Mouse (Mus musculus) macrophage (primary cell): ENCODE results near the gene Capn7. TPM values are rescaled to one million over a fixed set of nuclear protein-coding genes. Genes with fewer than 3 reads are reported as not detected.

Experiments used
- H3K27ac ChIP-seq: fragments of 350-480 bp; formaldehyde crosslinking; 2 replicates; pipeline ENCODE4 v1.9.0; 2021
- H3K36me3 ChIP-seq: fragments of 350-480 bp; formaldehyde crosslinking; 2 replicates; pipeline ENCODE4 v1.9.0; 2021; ENCODE audit errors: inconsistent target
- H3K4me3 ChIP-seq: fragments of 350-480 bp; formaldehyde crosslinking; 2 replicates; pipeline ENCODE4 v1.9.0; 2021; ENCODE audit errors: inconsistent target
- H3K79me2 ChIP-seq: fragments of 350-480 bp; formaldehyde crosslinking; 2 replicates; pipeline ENCODE4 v1.9.0; 2021; ENCODE audit errors: inconsistent target
- WGBS: methylation state at CpG from one replicate; pipeline ENCODE4 v1.1.7; 2026; ENCODE audit warnings: inconsistent platforms; ENCODE audit not compliant: missing documents; 5-methylcytosine and 5-hydroxymethylcytosine counted together
- polyA plus RNA-seq: library from polyadenylated mRNA; stranded (reverse); fragments of 250-400 nt; gene quantifications from 3 replicates; pipeline ENCODE4 v1.2.4, GENCODE M21; 2018; ENCODE audit warnings: inconsistent platforms
- total RNA-seq, 78 experiments: library from RNA; depleted of rRNA; stranded (reverse); fragments of 250-400 nt; gene quantifications; 1 replicate in 9 of 78; 2 replicates in 24 of 78; 3 replicates in 43 of 78; 4 replicates in 2 of 78; pipeline ENCODE4 v1.2.4; 2018; ENCODE audit warnings: inconsistent platforms in 56 of 78

The Capn7 gene
- total RNA-seq (2018; cell fraction: chromatin; rRNA removed) = 100 to 1,000 TPM in 5 of 26 experiments, 10 to 100 TPM in 21; 59.3 to 111 (median 86.1) TPM
- total RNA-seq (2018; cell fraction: cytosol; rRNA removed) = 10 to 100 TPM; 22.3 to 42.5 (median 29.8) TPM
- 10 to 100 TPM; 37.4 to 97.5 (median 56.2) TPM for total RNA-seq (2018; cell fraction: nucleus; rRNA removed)
- polyA plus RNA-seq = 31.0 to 52.6 TPM (median 34.4 TPM) in 3 replicates

GRCm38 (mm10) chr14:31336369-31337155 lies at the start of gene Capn7:
Gene Capn7, plus strand, starts transcription at chr14:31336638.
- Histone ChIP-seq H3K27ac (0 out of 2 replicates have a peak within 1 kb of the TSS, but pooled peaks have one; percentile 21), H3K4me3 (peak within 1 kb of the TSS; percentile 81), H3K36me3 (peaks cover 7% of the 10 kb centered on the region; the same call in 1 of the 2 replicates), H3K79me2 (peaks cover 47% of the 10 kb centered on the region)
- WGBS = under 1% methylated on average over 70 of the region's 78 CpGs

- Histone ChIP-seq H3K36me3 (no peaks in the 10 kb centered on the region), H3K4me3 (no peak overlapping the region), H3K27ac (no peak overlapping the region), H3K79me2 (no peaks in the 10 kb centered on the region)
- WGBS = 35% methylated on average over 3 of the region's 3 CpGs
These were observed 23.2 kb upstream of the Capn7 start for GRCm38 (mm10) chr14:31313192-31313591.

DNA sequence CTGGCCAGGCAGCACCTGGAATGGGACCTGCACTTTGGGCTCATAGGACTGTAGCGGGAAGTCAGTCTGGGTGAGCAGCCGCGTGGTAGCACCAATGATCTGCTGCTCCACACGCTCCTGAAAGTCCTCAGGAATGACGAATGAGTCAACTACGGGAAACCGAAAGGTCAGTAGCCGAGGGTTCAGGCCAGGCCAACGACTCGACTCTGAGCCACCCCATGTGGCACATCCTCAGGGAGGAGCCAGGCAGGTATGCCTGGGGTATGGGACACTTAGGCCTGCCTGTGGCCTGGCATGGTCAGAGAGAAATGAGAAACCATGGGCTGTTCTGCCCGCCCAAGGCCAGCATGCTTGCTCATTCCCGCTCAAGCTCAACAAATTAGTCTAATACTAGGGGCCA lies 19.8 kb upstream of the Capn7 start:
- 91% methylated on average over 12 of the region's 12 CpGs for WGBS
- H3K27ac ChIP-seq = no peak overlapping the region
- no peaks in the 10 kb centered on the region for H3K79me2 ChIP-seq
- no peak overlapping the region for H3K4me3 ChIP-seq
- no peaks in the 10 kb centered on the region for H3K36me3 ChIP-seq

GRCm38 (mm10) chr14:31317754-31318153 lies 18.7 kb upstream of the Capn7 start:
- Histone ChIP-seq H3K36me3 (no peaks in the 10 kb centered on the region), H3K27ac (no peak overlapping the region), H3K4me3 (no peak overlapping the region), H3K79me2 (no peaks in the 10 kb centered on the region)
- 87% methylated on average over 3 of the region's 3 CpGs for WGBS

DNA sequence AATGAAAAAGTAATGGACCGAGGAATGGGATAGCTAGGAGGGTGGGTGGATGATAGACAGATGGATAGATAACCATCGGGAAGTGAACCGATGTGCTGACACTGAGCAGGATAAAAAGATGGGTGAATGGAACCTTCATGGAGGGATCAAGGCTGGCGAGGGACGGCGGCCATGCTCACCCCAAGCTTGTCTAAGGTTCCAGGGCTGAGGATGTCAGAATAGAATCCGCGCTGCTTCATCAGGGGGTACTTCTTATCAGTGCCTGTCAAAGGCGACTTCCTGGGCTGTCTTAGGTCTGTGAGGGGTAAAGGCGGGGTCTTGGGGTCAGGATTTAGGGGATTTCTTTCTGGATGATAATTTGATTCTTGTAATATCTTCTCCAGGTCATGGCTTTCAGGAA lies 16.9 kb upstream of the Capn7 start:
- WGBS = 93% methylated on average over 10 of the region's 10 CpGs
- Histone ChIP-seq H3K79me2 (no peaks in the 10 kb centered on the region), H3K4me3 (no peak overlapping the region), H3K27ac (no peak overlapping the region), H3K36me3 (no peaks in the 10 kb centered on the region)

DNA sequence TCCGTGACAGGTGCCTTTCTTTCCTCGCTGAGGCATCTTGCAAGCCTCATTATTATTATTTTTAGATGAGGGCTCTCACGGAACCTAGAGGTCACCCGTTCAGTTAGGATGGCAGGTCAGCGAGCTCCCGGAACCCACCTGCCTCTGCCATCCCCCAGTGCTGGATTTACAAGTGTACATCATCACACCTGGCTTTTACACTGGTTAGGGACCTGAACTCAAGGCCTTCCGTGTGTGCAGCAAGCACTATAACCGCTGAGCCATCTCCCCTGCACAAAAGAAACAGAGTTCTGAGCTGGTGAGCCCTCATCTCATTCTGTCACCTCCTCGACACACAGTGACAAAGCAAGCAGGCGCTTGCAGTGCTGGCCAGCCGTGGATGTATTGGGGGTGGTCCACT lies 15.3 kb upstream of the Capn7 start:
- no peaks in the 10 kb centered on the region for H3K36me3 ChIP-seq
- no peak overlapping the region for H3K4me3 ChIP-seq
- 96% methylated on average over 11 of the region's 11 CpGs for WGBS
- no peaks in the 10 kb centered on the region for H3K79me2 ChIP-seq
- H3K27ac ChIP-seq = no peak overlapping the region

- Histone ChIP-seq H3K27ac (no peak overlapping the region), H3K4me3 (no peak overlapping the region), H3K79me2 (no peaks in the 10 kb centered on the region), H3K36me3 (no peaks in the 10 kb centered on the region)
- 92% methylated on average over 3 of the region's 3 CpGs for WGBS
These were observed 14.2 kb upstream of the Capn7 start for GRCm38 (mm10) chr14:31322191-31322590.

DNA sequence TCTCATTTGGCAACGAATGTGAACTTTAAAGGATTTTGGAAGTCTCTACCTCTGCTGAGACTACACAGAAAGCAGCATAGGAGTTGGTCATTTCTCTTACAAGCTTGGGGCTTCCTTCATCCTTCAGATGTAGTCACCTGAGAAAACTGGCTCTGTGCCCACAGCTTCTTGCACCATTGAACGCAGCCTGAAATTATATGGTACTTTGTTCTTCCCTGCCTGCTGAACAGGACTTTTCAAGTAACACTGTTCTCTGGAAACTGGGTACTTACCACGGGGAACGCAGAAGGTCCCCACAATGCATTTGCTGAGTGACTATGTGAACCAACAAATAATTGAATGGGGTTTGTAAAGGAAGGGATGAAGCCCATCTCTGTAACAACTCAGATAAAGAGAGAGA lies 13.2 kb upstream of the Capn7 start:
- WGBS = 60% methylated on average over 4 of the region's 4 CpGs
- H3K36me3 ChIP-seq = no peaks in the 10 kb centered on the region
- no peak overlapping the region for H3K27ac ChIP-seq
- peak overlapping the region; percentile 26 for H3K4me3 ChIP-seq
- H3K79me2 ChIP-seq = no peaks in the 10 kb centered on the region

DNA sequence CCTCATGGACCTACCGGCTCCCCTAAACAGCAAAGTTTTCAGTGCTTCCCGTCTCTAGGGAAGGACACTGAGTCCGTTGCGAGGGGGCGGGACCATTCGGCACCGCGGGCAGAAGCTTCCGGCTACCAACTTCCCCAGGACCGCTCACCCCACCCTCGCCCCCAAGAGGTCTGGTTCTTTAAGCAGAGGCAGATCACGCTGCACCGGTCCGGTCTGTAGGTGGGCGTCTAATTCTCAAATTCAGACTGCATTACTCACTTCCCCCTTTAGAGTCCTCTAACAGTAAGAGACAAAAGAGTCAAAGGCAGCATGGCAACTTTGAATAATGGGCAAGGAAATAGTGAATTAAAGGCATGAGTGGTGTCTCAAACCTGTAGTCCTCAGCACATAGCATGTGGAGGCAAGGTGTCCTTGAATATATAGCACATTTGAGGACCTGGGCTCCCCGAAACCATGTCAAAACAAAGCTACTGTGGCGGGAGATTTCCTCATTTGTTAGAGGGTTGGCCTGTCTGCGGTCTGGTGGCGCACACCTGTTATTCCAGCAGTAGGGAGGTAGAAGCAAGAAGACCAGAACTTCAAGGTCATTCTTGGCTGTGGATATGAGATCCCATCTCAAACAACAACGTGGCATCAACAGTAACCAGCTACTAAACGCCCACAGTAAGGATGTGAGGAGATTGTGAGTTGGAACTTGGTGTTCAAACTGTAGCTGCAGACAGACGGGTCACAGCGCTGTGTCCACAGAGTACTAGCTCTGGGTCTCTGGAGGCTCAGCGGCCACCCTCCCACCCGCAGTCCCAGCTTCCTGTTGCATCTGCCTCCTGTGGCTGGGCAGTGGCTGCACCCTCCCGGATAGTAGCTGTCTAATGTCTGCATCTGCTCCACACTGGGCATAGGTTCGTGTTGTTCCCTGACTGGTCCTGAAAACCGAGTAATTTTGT lies 12.3 kb upstream of the Capn7 start, which contains the start of gene Dnah1:
Dnah1 (minus strand) TSS at position 48 of the 944 bp plus-strand sequence.
- H3K4me3 ChIP-seq = peak within 1 kb of the TSS; percentile 26
- no peaks in the 10 kb centered on the region for H3K36me3 ChIP-seq
- no peaks in the 10 kb centered on the region for H3K79me2 ChIP-seq
- H3K27ac ChIP-seq = peak within 1 kb of the TSS; percentile 2; the same call in 1 of the 2 replicates
- WGBS = 9% methylated on average over 28 of the region's 28 CpGs

GRCm38 (mm10) chr14:31324851-31325250 lies 11.6 kb upstream of the Capn7 start:
- Histone ChIP-seq H3K4me3 (no peak overlapping the region), H3K36me3 (no peaks in the 10 kb centered on the region), H3K27ac (no peak overlapping the region), H3K79me2 (no peaks in the 10 kb centered on the region)
- 79% methylated on average over 10 of the region's 10 CpGs for WGBS

DNA sequence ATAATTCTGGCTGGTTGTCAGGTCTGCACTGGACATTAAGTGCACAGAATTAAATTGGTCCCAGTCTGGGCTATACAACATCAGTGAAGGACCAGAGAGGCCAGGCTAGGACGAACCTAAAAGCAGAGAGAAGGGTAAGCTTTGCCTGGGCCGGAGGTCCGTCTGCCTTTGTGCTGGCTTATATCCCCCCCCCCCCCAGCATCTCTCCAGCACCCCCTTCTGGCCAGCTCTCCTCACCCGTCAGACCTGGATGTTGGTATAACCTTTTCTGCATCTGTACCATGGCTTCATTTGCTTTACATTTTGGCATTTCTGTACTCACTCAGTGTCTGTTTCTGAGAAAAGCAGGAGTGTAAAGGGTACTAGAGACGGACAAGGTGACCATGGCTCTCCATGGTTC lies 10.9 kb upstream of the Capn7 start:
- WGBS = 55% methylated on average over 5 of the region's 5 CpGs
- H3K4me3 ChIP-seq = no peak overlapping the region
- H3K36me3 ChIP-seq = no peaks in the 10 kb centered on the region
- no peaks in the 10 kb centered on the region for H3K79me2 ChIP-seq
- no peak overlapping the region for H3K27ac ChIP-seq

- Histone ChIP-seq H3K79me2 (no peaks in the 10 kb centered on the region), H3K4me3 (no peak overlapping the region), H3K27ac (no peak overlapping the region), H3K36me3 (no peaks in the 10 kb centered on the region)
- WGBS = 92% methylated on average over 7 of the region's 7 CpGs
These were observed 9.7 kb upstream of the Capn7 start for GRCm38 (mm10) chr14:31326770-31327169.

GRCm38 (mm10) chr14:31327196-31327595 lies 9.2 kb upstream of the Capn7 start:
- WGBS = 94% methylated on average over 1 of the region's 1 CpGs
- Histone ChIP-seq H3K36me3 (no peaks in the 10 kb centered on the region), H3K79me2 (no peaks in the 10 kb centered on the region), H3K4me3 (no peak overlapping the region), H3K27ac (no peak overlapping the region)

DNA sequence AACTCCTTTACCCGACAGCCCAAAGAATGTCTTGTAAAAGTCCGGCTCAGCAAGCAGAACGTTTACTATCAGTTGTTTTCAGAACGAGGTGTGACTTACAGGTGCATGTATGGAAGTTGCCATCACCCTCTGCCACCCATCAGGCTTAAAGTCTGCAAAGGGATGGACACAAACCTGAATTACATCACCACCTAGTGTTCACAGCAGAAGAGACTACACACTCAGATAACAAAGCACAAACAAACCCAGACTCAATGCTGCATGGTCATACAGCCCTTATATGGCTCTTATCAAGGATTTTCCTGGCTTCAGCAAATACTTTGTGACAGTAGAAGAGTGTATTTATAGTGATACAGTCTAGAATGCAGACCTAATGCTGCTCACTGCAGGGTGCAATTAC lies 8.8 kb upstream of the Capn7 start:
- Histone ChIP-seq H3K36me3 (no peaks in the 10 kb centered on the region), H3K4me3 (no peak overlapping the region), H3K27ac (no peak overlapping the region), H3K79me2 (no peaks in the 10 kb centered on the region)
- 84% methylated on average over 4 of the region's 4 CpGs for WGBS
